Mouse (Mus musculus) liver, embryonic 12.5 days (tissue): ENCODE data around the gene Cd52. TPM values are rescaled to one million over a fixed set of nuclear protein-coding genes. Genes with fewer than 3 reads are reported as not detected.
"Not testable (repeated sequence)": the region's sequence is repeated elsewhere in the genome, so short reads cannot be mapped to it uniquely, and the experiment has no call there.

Experiments used
- ATAC-seq: fragments of 200-750 bp; cut with Nextera tagmentation; 2 replicates; pipeline ENCODE4 v1.8.0; 2017; ENCODE audit warnings: moderate number of reproducible peaks, mild to moderate bottlenecking, moderate library complexity
- H3K27ac ChIP-seq: fragments of 300-500 bp; sonication (generic); 2 replicates; pipeline ENCODE4 v1.5.1; 2016; ENCODE audit warnings: mild to moderate bottlenecking
- H3K27me3 ChIP-seq: fragments of 300-500 bp; sonication (generic); replicated peaks from 2 replicates; pipeline ENCODE4 v1.6.1; 2016; ENCODE audit warnings: mild to moderate bottlenecking, moderate library complexity
- H3K36me3 ChIP-seq: fragments of 300-500 bp; sonication (generic); 2 replicates; pipeline ENCODE4 v1.6.1; 2016; ENCODE audit warnings: mild to moderate bottlenecking, moderate library complexity
- H3K4me1 ChIP-seq: fragments of 300-500 bp; sonication (generic); 2 replicates; pipeline ENCODE4 v1.6.1; 2016
- H3K4me2 ChIP-seq: fragments of 300-500 bp; sonication (generic); 2 replicates; pipeline ENCODE4 v1.6.1; 2016; ENCODE audit warnings: mild to moderate bottlenecking, moderate library complexity
- H3K4me3 ChIP-seq: fragments of 300-500 bp; sonication (generic); 2 replicates; pipeline ENCODE4 v1.5.1; 2016; ENCODE audit warnings: mild to moderate bottlenecking, moderate library complexity
- H3K9ac ChIP-seq: fragments of 300-500 bp; sonication (generic); 2 replicates; pipeline ENCODE4 v1.6.1; 2016; ENCODE audit warnings: mild to moderate bottlenecking, moderate library complexity
- H3K9me3 ChIP-seq: fragments of 300-500 bp; sonication (generic); replicated peaks from 2 replicates; pipeline ENCODE4 v1.6.1; 2016; ENCODE audit warnings: mild to moderate bottlenecking, moderate library complexity
- WGBS: fragments of 180-500 bp; shearing (Covaris S2); methylation state at CpG from one replicate; pipeline ENCODE4 v1.1.7; 2016; ENCODE audit not compliant: insufficient replicate concordance; 5-methylcytosine and 5-hydroxymethylcytosine counted together
- polyA plus RNA-seq: library from polyadenylated mRNA; unstranded; fragments of >200 nt; fragmentation: Nextera tagmentation; extraction: Ambion mirVana; gene quantifications from 2 replicates; pipeline ENCODE4 v1.2.1, GENCODE M21; 2016

Gene Cd52
- polyA plus RNA-seq, result 18.5 and 21.5 TPM in 2 replicates

GRCm38 (mm10) chr4:134094923-134095547 is at the start of gene Cd52:
Gene Cd52 (minus strand): TSS chr4:134095082.
- Histone ChIP-seq H3K36me3 (no peaks in the 10 kb centered on the region), H3K4me2 (peak within 1 kb of the TSS; percentile 22; the same call in 1 of the 2 replicates), H3K27ac (no peak within 1 kb of the TSS), H3K4me3 (peak within 1 kb of the TSS; percentile 22), H3K4me1 (peaks cover 5% of the 10 kb centered on the region), H3K9me3 (no peaks in the 10 kb centered on the region), H3K9ac (no peak within 1 kb of the TSS), H3K27me3 (no peaks in the 10 kb centered on the region)
- 20% methylated on average over 3 of the region's 3 CpGs for WGBS
- ATAC-seq, result no peak

GRCm38 (mm10) chr4:134144297-134144696 is 49.4 kb upstream of the Cd52 start:
- not testable (repeated sequence) for H3K27me3 ChIP-seq, H3K27ac ChIP-seq, H3K9me3 ChIP-seq, ATAC-seq, H3K9ac ChIP-seq, H3K4me1 ChIP-seq, H3K4me3 ChIP-seq, H3K4me2 ChIP-seq
- WGBS, result 81% methylated on average over 5 of the region's 5 CpGs
- peaks cover 62% of the 10 kb centered on the region for H3K36me3 ChIP-seq

- Histone ChIP-seq H3K9me3 (no peaks in the 10 kb centered on the region), H3K4me3 (no peak overlapping the region), H3K36me3 (peaks cover 40% of the 10 kb centered on the region), H3K4me2 (no peak overlapping the region), H3K27ac (no peak overlapping the region), H3K4me1 (peaks cover 18% of the 10 kb centered on the region), H3K27me3 (no peaks in the 10 kb centered on the region), H3K9ac (no peak overlapping the region)
- ATAC-seq, result no peak
- 72% methylated on average over 2 of the region's 2 CpGs for WGBS
Measured at GRCm38 (mm10) chr4:134138857-134139256, 44.0 kb upstream of the Cd52 start.

GRCm38 (mm10) chr4:134136280-134136926 is 41.5 kb upstream of the Cd52 start:
- peaks cover 46% of the 10 kb centered on the region for H3K36me3 ChIP-seq
- no peak for ATAC-seq
- no peaks in the 10 kb centered on the region for H3K27me3 ChIP-seq
- WGBS, result 39% methylated on average over 3 of the region's 3 CpGs
- no peak overlapping the region for H3K27ac ChIP-seq
- no peaks in the 10 kb centered on the region for H3K9me3 ChIP-seq
- peaks cover 18% of the 10 kb centered on the region for H3K4me1 ChIP-seq
- no peak overlapping the region for H3K4me3 ChIP-seq
- H3K9ac ChIP-seq, result no peak overlapping the region
- no peak overlapping the region for H3K4me2 ChIP-seq

GRCm38 (mm10) chr4:134132519-134133095 is 37.7 kb upstream of the Cd52 start:
- Histone ChIP-seq H3K4me1 (peaks cover 54% of the 10 kb centered on the region), H3K4me2 (no peak overlapping the region), H3K27ac (no peak overlapping the region), H3K9ac (no peak overlapping the region), H3K27me3 (no peaks in the 10 kb centered on the region), H3K36me3 (peaks cover 36% of the 10 kb centered on the region), H3K4me3 (no peak overlapping the region), H3K9me3 (no peaks in the 10 kb centered on the region)
- no peak for ATAC-seq
- WGBS, result 53% methylated on average over 8 of the region's 8 CpGs

- no peaks in the 10 kb centered on the region for H3K27me3 ChIP-seq
- no peak overlapping the region for H3K9ac ChIP-seq
- H3K4me1 ChIP-seq, result peaks cover 54% of the 10 kb centered on the region
- peaks cover 32% of the 10 kb centered on the region for H3K36me3 ChIP-seq
- H3K4me3 ChIP-seq, result no peak overlapping the region
- H3K27ac ChIP-seq, result no peak overlapping the region
- no peak for ATAC-seq
- H3K9me3 ChIP-seq, result no peaks in the 10 kb centered on the region
- WGBS, result 77% methylated on average over 3 of the region's 3 CpGs
- H3K4me2 ChIP-seq, result no peak overlapping the region
Measured at GRCm38 (mm10) chr4:134132117-134132516, 37.2 kb upstream of the Cd52 start.

- WGBS, result 21% methylated on average over 6 of the region's 6 CpGs
- H3K9ac ChIP-seq, result peak overlapping the region; percentile 83
- no peaks in the 10 kb centered on the region for H3K9me3 ChIP-seq
- H3K4me1 ChIP-seq, result peaks cover 63% of the 10 kb centered on the region
- H3K4me3 ChIP-seq, result peak overlapping the region; percentile 75
- peak overlapping the region; percentile 82 for H3K27ac ChIP-seq
- peak overlapping the region; percentile 94 for H3K4me2 ChIP-seq
- no peaks in the 10 kb centered on the region for H3K27me3 ChIP-seq
- peaks cover 30% of the 10 kb centered on the region for H3K36me3 ChIP-seq
- ATAC-seq, result no peak
Measured at GRCm38 (mm10) chr4:134129482-134129881, 34.6 kb upstream of the Cd52 start.

- H3K9me3 ChIP-seq, result no peaks in the 10 kb centered on the region
- no peaks in the 10 kb centered on the region for H3K27me3 ChIP-seq
- H3K4me2 ChIP-seq, result peak overlapping the region; percentile 94
- H3K4me1 ChIP-seq, result peaks cover 68% of the 10 kb centered on the region
- H3K4me3 ChIP-seq, result peak overlapping the region; percentile 75
- 1% methylated on average over 14 of the region's 14 CpGs for WGBS
- H3K36me3 ChIP-seq, result peaks cover 28% of the 10 kb centered on the region
- peak overlapping the region; percentile 83 for H3K9ac ChIP-seq
- peak; percentile 50 for ATAC-seq
- H3K27ac ChIP-seq, result peak overlapping the region; percentile 82
Measured at GRCm38 (mm10) chr4:134128983-134129362, 34.1 kb upstream of the Cd52 start.

- Histone ChIP-seq H3K4me1 (peaks cover 74% of the 10 kb centered on the region), H3K36me3 (peaks cover 27% of the 10 kb centered on the region), H3K27ac (peak within 1 kb of the TSS; percentile 82), H3K9me3 (no peaks in the 10 kb centered on the region), H3K27me3 (no peaks in the 10 kb centered on the region), H3K9ac (peak within 1 kb of the TSS; percentile 83), H3K4me2 (peak within 1 kb of the TSS; percentile 94), H3K4me3 (peak within 1 kb of the TSS; percentile 75)
- peak; percentile 89 for ATAC-seq
- under 1% methylated on average over 50 of the region's 50 CpGs for WGBS
Measured at GRCm38 (mm10) chr4:134128221-134128982, 33.5 kb upstream of the Cd52 start, which contains the start of gene Sh3bgrl3. Gene Sh3bgrl3 (minus strand): TSS chr4:134128789.

- Histone ChIP-seq H3K27ac (no peak overlapping the region), H3K4me1 (peaks cover 75% of the 10 kb centered on the region)
- WGBS, result 42% methylated on average over 8 of the region's 8 CpGs
Measured at GRCm38 (mm10) chr4:134127793-134128192, 32.9 kb upstream of the Cd52 start.

GRCm38 (mm10) chr4:134127121-134127455 is 32.2 kb upstream of the Cd52 start:
- 77% methylated on average over 7 of the region's 7 CpGs for WGBS
- no peak for ATAC-seq
- Histone ChIP-seq H3K36me3 (peaks cover 20% of the 10 kb centered on the region), H3K9me3 (no peaks in the 10 kb centered on the region), H3K27ac (no peak overlapping the region), H3K4me3 (no peak overlapping the region), H3K4me2 (peak overlapping the region; percentile 94), H3K9ac (0 out of 2 replicates have a peak overlapping the region, but pooled peaks have one; percentile 83), H3K27me3 (no peaks in the 10 kb centered on the region), H3K4me1 (peaks cover 75% of the 10 kb centered on the region)

More at GRCm38 (mm10) chr4:134127793-134128192, 32.9 kb upstream of the Cd52 start:
- Histone ChIP-seq H3K4me3 (peak overlapping the region; percentile 75), H3K27me3 (no peaks in the 10 kb centered on the region), H3K9ac (peak overlapping the region; percentile 83), H3K9me3 (no peaks in the 10 kb centered on the region), H3K4me2 (peak overlapping the region; percentile 94), H3K36me3 (peaks cover 27% of the 10 kb centered on the region)
- ATAC-seq, result no peak
